Mouse (Mus musculus): ENCODE data around the gene 5730596B20Rik. TPM values are rescaled to one million over a fixed set of nuclear protein-coding genes. Genes with fewer than 3 reads are reported as not detected.
A peak's percentile ranks its signal among the peaks of the same experiment; 100 is the strongest.

5730596B20Rik gene
- total RNA-seq, 1 experiment from 2014 or later = not detected

DNA sequence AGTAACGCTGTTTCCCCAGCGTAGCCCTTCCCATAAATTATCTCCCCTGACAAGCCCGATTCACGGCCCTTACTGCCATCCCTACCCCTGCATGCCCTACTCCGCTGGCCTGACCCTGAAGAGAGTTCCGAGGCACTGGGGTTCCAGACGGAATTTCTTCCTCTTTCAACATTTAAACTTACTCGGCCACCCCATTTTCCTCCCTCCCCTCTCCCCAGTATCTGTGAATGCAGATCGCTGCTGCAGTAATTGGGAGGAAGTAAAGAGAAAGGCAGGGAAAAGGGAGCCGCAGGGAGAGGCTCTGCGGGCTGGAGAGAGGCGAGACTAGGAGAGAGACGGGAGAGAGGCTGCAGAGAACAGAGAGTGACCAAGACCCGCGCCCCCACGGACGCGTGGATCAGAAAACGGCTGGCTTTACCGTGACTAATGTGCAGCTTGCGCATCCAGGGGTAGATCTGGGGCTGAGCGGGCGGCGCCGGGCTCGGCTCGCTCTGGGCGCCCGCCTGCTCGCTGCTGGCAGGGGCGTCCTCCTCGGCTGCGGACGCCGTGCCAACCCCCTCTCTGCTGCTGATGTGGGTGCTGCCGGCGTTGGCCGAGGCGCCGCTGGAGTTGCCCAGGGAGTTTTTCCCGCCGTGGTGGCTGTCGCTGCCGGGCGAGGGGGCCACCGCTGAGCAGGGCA lies 26.2 kb downstream of the 5730596B20Rik start:
- no peak for ATAC-seq (replicated peaks in 1 of 2; ENCODE audit: insufficient read depth in 1 of 2, low FRiP score in 2 of 2, low TSS enrichment in 1 of 2, low read depth in 1 of 2, poor library complexity in 2 of 2, severe bottlenecking in 2 of 2)

DNA sequence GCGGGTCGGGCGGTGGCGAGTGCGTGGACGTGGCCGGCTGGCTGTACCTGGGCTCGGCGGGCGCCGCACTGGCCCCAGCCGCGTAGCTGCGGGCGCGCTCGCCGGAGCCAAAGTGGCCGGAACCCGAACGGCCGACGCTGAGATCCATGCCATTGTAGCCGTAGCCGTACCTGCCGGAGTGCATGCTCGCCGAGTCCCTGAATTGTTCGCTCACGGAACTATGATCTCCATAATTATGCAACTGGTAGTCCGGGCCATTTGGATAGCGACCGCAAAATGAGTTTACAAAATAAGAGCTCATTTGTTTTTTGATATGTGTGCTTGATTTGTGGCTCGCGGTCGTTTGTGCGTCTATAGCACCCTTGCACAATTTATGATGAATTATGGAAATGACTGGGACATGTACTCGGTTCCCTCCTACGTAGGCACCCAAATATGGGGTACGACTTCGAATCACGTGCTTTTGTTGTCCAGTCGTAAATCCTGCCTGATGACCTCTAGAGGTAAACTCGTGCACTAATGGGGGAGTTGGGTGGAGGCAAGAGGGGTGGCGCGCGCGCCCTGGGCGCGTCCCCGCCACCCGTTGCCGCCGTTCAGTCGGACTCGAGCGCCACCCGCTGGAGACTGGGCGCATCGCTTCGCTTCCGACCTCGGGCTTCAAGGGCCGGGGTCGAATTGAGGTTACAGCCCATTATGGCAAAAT lies 26.9 kb downstream of the 5730596B20Rik start, which contains the start of gene Hoxa5:
Hoxa5 (minus strand) TSS at position 538 of the 703 bp plus-strand sequence.
- peak in 1 of 2 experiments; percentile 18; a peak in 1 of 4 replicates for ATAC-seq (replicated peaks in 1 of 2; ENCODE audit: insufficient read depth in 1 of 2, low FRiP score in 2 of 2, low TSS enrichment in 1 of 2, low read depth in 1 of 2, poor library complexity in 2 of 2, severe bottlenecking in 2 of 2)

DNA sequence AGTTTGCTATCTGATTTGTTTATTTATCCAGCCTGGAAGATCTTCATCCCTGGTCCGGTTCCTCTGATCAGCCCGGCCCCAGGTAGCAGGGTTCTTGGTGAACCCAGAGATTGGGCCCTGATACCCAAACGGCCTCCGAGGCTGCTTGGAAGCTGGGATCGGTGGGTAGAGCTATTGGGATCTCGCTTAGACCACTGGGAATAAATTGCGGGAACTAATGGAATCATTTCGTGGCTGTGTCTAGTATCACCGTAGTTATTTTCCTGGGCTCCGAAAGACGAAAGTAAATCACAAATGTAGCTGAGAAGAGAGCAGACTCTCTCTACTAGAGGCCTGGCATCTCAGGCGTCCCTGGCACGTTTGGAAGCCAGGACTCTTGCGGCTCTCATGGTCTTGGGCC lies 27.9 kb downstream of the 5730596B20Rik start:
- no peak for ATAC-seq (replicated peaks in 1 of 2; ENCODE audit: insufficient read depth in 1 of 2, low FRiP score in 2 of 2, low TSS enrichment in 1 of 2, low read depth in 1 of 2, poor library complexity in 2 of 2, severe bottlenecking in 2 of 2)

DNA sequence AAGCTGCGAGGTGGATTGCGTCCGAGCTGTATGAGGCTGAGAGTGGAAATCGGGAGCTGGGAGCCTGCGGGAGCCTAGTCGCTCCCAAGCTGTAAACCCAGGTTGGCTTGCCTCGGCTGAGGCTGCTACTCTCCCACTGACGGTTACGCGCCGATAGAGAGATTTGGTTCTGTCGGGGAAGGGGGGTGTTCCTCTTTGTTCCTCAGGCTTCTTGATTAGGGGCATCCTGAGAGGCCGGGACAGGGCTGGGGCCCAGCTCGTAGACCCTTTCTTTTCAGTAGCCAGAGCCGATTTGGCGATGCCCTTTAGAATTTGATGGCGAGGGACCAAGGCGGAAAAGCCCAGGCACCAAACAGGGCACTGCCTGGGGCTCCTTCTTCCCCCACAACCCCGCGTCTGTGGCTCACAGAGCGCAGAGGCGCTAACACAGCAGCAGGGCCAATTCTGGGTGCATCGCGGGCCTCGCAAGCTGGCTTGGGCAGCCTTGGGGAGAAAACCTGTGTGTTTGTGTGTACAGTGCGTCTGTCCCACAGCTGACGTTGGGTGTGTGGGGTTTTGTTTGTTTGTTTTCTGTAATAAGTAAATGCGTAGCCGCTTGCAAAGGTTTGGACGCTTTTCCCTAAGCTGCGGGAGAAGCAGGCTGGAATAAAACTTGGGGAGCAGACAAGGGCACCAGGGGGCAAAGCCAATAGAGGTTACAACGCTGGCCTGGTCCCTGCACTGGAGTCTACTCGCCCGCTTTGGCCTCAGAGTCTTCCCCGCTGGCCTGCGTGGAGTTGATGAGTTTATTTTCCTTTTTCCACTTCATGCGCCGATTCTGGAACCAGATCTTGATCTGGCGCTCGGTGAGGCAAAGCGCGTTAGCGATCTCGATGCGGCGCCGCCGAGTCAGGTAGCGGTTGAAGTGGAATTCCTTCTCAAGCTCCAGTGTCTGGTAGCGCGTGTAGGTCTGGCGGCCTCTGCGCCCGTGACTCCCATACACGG lies 28.6 kb downstream of the 5730596B20Rik start:
- ATAC-seq (replicated peaks in 1 of 2; ENCODE audit: insufficient read depth in 1 of 2, low FRiP score in 2 of 2, low TSS enrichment in 1 of 2, low read depth in 1 of 2, poor library complexity in 2 of 2, severe bottlenecking in 2 of 2) = no peak

DNA sequence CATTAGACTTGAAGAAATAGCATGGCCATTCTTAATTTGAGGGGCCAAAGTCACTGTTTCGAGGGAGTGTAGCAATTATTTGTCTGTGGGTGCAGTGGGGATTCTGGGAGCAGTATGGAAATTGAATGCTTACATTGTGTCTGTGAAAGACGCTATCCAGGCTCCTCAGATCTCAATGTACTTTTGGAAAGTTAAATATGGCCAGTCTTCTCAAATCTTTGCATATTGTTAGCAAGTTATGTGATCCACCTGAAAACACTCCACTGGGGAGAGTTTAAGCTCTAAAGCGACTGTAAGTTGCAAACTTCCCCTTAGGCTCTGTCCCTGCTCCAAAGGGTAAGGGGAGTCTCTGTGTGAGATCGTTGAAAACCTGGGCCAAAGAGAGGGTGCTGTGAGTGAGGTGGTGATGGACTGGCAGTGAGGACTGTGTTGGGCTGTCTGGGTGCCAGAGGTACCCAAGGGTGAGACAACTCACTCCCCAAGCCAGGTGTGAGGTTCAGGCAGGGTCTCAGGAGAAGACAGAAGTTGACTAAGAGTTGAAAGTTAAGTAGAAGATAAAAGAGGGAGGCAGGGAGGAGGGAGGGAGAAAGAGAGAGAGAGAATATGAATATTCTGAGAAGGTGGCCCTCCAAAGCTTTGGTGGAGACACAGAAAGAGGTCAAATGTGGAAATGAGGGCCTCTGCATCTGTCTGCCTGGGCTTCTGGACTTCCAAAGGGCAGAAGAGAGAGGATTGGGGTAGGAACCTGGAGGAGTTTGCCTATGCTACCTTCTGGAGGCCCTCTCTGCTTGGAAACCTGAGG lies 29.8 kb downstream of the 5730596B20Rik start:
- no peak for ATAC-seq (replicated peaks in 1 of 2; ENCODE audit: insufficient read depth in 1 of 2, low FRiP score in 2 of 2, low TSS enrichment in 1 of 2, low read depth in 1 of 2, poor library complexity in 2 of 2, severe bottlenecking in 2 of 2)

DNA sequence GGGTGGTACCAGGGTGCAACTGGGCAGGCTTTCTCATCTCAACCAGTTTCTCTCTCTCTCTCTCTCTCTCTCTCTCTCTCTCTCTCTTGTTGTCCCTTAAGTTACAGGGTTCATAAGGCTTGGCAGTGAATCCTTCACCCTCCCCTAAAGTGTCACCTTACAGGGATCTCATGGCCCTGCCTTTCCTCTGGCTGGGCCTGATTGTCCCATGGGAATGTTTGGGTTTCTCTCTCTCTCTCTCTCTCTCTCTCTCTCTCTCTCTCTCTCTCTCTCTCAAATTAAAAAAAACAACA lies 30.3 kb downstream of the 5730596B20Rik start:
- ATAC-seq (replicated peaks in 1 of 2; ENCODE audit: insufficient read depth in 1 of 2, low FRiP score in 2 of 2, low TSS enrichment in 1 of 2, low read depth in 1 of 2, poor library complexity in 2 of 2, severe bottlenecking in 2 of 2) = no peak

DNA sequence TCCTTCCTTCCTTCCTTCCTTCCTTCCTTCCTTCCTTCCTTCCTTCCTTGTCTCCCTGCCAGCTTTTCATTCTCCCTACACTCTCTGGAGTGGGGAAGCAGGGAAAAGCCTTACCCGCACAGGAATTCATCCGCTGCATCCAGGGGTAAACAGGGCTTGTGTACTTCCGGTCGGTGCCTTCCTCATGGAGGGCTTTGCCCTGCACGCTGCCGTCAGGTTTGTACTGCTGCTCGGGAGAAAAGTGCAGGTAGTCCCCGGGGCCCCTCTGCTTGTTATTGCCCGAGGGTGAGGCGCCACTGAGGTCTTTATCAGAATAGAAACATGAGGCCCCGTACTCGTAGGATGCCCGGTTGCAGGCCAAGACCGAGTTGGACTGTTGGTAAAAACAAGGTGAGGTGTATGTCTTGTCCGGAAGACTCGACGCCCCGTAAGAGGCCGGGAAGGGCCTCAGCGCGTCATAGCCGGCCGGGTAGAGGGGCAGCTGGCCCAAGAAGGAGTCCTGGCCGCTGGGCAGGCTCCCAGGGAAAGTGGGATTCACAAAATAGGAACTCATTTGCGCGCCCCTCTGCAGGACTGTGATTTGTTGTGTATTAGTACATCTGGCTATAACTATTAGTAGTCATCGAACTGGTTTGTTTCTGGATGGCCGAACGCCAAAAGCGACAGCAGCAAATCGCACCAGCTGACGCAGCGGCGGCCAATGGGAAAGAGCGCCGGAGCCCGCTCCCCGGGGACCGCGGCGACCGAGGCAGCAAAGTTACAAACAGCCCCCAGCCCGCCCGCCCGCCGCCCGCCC lies 31.0 kb downstream of the 5730596B20Rik start, which contains the start of gene Hoxa6:
Hoxa6 (minus strand) TSS at position 651 of the 796 bp plus-strand sequence.
- ATAC-seq (replicated peaks in 1 of 2; ENCODE audit: insufficient read depth in 1 of 2, low FRiP score in 2 of 2, low TSS enrichment in 1 of 2, low read depth in 1 of 2, poor library complexity in 2 of 2, severe bottlenecking in 2 of 2) = no peak

DNA sequence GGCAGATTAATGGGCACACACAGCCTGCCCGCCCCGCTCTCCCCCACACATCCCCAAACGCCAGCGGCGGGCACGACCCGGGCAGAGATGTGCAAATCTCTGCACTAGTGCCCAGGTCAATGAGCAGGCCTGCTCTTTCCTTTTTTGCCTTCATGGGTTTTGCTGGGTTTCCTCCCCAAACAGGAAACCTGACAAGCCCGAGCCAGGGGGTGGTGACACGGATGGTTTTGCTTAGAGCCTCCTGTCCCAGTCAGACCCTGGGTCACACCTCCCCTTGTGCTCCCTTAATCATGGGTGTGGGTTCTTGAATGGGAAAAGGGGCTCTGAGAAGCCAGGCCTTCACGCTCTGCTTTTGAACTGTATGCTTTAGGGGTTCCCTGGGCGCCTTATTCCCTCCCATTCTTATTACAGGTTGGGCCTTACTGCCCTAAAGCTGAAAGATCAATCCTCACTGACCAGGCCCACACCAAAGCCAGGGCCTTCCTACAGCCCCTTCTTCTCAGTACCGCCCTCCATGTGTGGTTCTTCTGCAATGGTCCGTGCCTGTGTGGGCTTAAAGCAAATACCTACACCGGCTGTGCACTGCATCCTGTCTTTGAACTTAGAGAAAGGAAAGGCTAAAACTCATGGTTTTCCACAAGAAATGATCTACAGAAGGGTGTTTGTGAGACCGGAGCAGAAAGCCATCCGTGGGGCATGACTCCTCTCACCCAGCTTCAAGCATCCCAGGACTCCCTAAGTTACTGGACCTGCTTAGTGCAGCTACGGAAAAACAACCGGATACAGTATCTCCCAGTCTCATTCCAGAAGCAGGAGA lies 31.8 kb downstream of the 5730596B20Rik start:
- no peak for ATAC-seq (replicated peaks in 1 of 2; ENCODE audit: insufficient read depth in 1 of 2, low FRiP score in 2 of 2, low TSS enrichment in 1 of 2, low read depth in 1 of 2, poor library complexity in 2 of 2, severe bottlenecking in 2 of 2)

DNA sequence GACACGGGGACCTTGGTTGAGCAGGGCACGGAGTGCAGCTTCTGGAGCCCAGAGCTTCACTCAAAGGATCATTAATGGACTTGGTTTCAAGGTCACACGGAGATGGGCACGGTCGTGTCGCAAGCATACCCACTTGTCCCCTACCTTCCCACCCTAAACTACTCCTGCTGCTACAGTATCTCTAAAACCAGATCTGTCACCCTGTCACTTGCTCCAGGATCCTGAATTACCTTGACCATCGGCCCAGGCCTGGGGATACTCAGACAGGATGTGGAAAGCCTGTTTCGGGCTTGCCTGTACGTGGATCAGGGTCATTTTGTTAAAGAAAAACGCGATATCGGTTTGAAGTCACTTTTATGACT lies 32.4 kb downstream of the 5730596B20Rik start:
- ATAC-seq (replicated peaks in 1 of 2; ENCODE audit: insufficient read depth in 1 of 2, low FRiP score in 2 of 2, low TSS enrichment in 1 of 2, low read depth in 1 of 2, poor library complexity in 2 of 2, severe bottlenecking in 2 of 2) = no peak

DNA sequence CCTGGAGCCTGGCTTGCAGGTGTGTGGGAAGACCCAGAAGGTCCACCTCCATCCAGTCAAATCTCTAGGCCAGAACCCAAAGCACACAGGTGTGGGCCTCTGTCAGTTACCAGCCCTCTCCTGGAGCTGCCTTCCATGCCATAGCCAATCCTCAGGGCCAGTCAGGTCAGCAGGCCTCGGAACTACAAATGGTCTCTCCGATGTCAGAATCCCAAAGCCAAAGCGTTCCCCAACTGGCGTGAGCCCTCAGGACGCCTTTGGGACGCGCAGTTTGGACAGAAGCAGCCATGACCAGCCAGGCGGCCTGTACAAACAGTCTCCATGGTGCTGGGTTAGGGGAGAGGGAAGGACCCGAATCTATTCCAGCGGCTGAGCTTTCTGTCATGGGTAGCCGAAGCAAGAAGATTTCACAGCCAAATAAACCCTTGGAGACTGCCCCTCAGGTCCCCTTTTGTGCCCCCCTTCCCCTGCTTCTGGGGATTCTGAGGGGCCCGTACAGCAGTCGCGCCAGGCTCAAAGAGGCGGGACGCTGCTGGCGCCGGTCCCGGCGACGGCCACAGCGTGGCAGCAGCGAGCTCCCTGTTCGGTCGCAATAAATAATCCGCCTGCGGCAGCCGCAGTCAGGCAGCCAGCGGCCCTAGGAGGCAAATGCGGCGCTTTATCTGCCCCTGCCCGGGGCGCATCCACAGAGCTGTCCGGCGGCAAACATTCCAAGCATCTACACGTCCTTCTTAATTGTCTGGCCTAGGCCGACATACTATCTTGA lies 34.1 kb downstream of the 5730596B20Rik start:
- ATAC-seq (replicated peaks in 1 of 2; ENCODE audit: insufficient read depth in 1 of 2, low FRiP score in 2 of 2, low TSS enrichment in 1 of 2, low read depth in 1 of 2, poor library complexity in 2 of 2, severe bottlenecking in 2 of 2) = peak; percentile 54 to 57; a peak in 3 of 4 replicates

DNA sequence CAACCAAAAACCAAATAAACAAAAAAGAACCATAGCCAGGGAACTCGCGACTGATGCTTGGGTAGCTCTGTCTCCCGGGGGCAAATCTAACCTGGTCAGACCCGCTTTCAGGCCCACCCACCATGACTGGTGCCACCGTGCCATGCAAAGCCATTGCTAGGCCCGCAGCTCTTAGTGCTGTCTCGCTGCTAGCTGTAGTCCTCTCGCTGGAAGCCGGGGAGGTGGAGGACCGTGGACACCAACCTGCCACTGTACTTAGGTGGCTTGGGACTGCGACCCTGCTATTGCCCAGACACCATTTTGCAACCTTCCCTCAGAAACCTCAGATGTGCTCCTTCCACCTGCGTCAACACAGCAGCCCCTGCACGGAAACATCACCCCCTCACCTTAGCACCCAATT lies 34.7 kb downstream of the 5730596B20Rik start:
- no peak; a peak in 1 of 4 replicates for ATAC-seq (replicated peaks in 1 of 2; ENCODE audit: insufficient read depth in 1 of 2, low FRiP score in 2 of 2, low TSS enrichment in 1 of 2, low read depth in 1 of 2, poor library complexity in 2 of 2, severe bottlenecking in 2 of 2)

DNA sequence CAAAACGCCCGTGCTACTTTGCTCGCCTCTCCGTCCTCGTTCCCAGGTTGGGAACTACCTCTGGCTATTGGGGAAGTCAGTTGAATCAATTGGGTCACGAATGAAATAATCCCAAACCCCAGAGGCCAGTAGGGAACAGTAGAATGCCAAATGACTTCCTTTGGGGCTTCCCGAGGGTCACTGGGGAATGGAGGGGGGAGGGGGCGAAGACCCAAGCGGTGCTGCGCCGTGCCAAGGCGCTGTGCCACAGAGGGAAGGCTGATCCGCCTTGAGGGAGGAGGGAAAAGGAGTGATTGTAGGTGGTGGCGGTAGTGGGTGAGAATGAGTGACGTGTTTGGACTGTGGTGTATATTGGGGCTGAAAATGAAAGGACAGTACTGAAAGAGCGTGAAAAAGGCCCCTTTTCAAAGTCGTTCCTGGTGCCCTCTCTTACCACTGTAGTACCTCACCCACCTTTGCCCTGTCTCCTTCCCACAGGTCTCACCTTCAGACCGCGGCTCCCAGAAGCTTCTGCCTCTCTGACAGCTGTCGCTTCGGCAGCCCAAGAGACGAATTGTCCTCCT lies 35.3 kb downstream of the 5730596B20Rik start:
- ATAC-seq (replicated peaks in 1 of 2; ENCODE audit: insufficient read depth in 1 of 2, low FRiP score in 2 of 2, low TSS enrichment in 1 of 2, low read depth in 1 of 2, poor library complexity in 2 of 2, severe bottlenecking in 2 of 2) = peak; percentile 12 to 20; a peak in 1 of 4 replicates

DNA sequence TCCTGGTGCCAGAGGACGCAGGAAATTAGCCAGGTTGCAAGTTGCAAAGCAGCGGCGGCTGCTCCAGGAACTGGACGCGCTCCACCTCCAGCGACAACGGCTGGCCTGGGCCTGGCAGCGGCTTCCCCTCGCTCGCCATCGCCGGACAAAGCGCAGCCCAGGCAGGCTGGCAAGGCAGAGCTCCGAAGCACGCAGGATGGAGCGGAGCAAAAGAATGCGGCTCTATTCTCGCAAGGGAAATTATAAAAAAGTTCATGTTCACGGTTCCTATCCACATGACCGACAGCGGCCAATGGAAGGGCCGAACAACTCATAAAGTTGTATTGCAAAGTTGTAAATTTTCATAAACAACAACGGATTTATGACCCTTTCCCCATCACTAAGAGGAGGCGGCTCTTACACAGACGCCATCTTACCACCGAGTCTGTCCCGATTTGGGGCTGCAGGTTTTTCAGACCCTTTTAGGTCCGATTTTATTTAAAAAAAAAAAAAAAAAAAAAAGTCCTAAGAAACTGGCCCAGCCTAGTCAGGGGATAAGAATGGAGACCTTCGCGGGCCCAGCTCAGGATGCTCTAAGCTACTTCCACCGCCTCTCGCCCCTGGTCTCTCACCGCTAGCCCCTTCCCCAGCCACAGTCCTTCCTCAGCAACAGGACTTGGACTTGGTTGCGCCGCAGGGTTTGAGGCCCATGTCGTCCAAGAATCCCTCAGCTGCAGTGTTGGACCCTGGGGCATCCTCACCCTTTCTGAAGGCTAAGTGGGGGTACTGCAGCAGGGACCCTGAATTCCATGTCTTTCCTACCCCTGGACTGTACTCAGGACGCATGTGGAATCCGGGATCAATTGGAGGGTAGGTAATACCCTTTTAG lies 36.1 kb downstream of the 5730596B20Rik start, which contains the start of the genes Hoxa3 and Gm28308:
Hoxa3 (minus strand) TSS at position 218 of the 868 bp plus-strand sequence.
Gm28308 (minus strand) TSS at position 221 of the 868 bp plus-strand sequence.
- ATAC-seq (replicated peaks in 1 of 2; ENCODE audit: insufficient read depth in 1 of 2, low FRiP score in 2 of 2, low TSS enrichment in 1 of 2, low read depth in 1 of 2, poor library complexity in 2 of 2, severe bottlenecking in 2 of 2) = peak; percentile 29 to 46; a peak in 3 of 4 replicates

DNA sequence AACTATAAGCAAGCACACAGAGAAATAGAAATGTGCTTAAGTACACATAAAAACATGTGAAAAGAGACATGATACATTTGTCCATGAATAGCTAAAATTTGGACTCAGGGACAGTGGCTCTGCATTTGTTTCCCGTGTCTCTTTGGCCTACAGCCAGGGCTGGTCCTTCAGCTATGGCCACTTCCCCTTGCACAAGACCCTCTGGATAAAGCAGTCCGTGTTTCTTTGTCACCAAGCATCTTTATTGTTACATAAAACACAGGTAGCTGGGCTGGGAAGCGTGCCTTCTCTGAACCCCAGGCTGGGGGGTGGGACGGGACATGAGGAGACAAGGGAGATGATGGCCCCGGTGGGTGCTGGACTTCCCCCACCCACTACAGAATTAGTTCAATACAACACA lies 37.0 kb downstream of the 5730596B20Rik start:
- ATAC-seq (replicated peaks in 1 of 2; ENCODE audit: insufficient read depth in 1 of 2, low FRiP score in 2 of 2, low TSS enrichment in 1 of 2, low read depth in 1 of 2, poor library complexity in 2 of 2, severe bottlenecking in 2 of 2) = no peak

All from hematopoietic stem cell, adult 5-6 weeks (primary cell).